Mouse (Mus musculus): Measurements from ENCODE around the gene Evpl.

GRCm38 (mm10) chr11:116196866-116197583, 40.9 kb downstream of the Evpl start:
- no peak for TF ChIP-seq POLR2A (IDR thresholded peaks at IDR 0.05; ENCODE audit: borderline replicate concordance, extremely low read depth, insufficient read depth, insufficient read length, poor library complexity, severe bottlenecking)
- no peak for TF ChIP-seq CTCF (IDR thresholded peaks at IDR 0.05; ENCODE audit: borderline replicate concordance, extremely low read depth, insufficient read depth, insufficient read length)
